Mouse (Mus musculus) cortical plate, adult 2 months (tissue): ENCODE results near the gene Tmed9. TPM values are rescaled to one million over a fixed set of nuclear protein-coding genes. Genes with fewer than 3 reads are reported as not detected.

ENCODE experiments used
- H3K27ac ChIP-seq: fragments of 200-500 bp; 2 replicates; pipeline ENCODE4 v1.5.1; 2012; ENCODE audit warnings: low read length, control low read depth, inconsistent platforms; ENCODE audit not compliant: insufficient read depth
- H3K4me1 ChIP-seq: fragments of 200-500 bp; 2 replicates; pipeline ENCODE4 v1.6.1; 2011; ENCODE audit warnings: low read length; ENCODE audit not compliant: control insufficient read depth, insufficient read depth
- H3K4me3 ChIP-seq: fragments of 200-500 bp; 2 replicates; pipeline ENCODE4 v1.5.1; 2011; ENCODE audit warnings: mild to moderate bottlenecking, low read length, control low read depth; ENCODE audit not compliant: insufficient read depth
- CTCF ChIP-seq: fragments of 200-500 bp; IDR thresholded peaks from 2 replicates; pipeline ENCODE4 v1.5.1; 2011; ENCODE audit warnings: mild to moderate bottlenecking, control low read depth, low read length; ENCODE audit not compliant: insufficient read depth; ENCODE audit errors: extremely low read depth
- POLR2A ChIP-seq: fragments of 200-500 bp; IDR thresholded peaks from 2 replicates; pipeline ENCODE4 v1.6.1; 2011; ENCODE audit warnings: mild to moderate bottlenecking, low read length, control low read depth; ENCODE audit not compliant: insufficient read depth; ENCODE audit errors: extremely low read depth
- polyA plus RNA-seq: library from polyadenylated mRNA; depleted of rRNA; stranded (reverse); fragments of >200 nt; gene quantifications from 2 replicates; pipeline ENCODE4 v1.2.3, GENCODE M21; 2012

The Tmed9 gene
- polyA plus RNA-seq, 1 experiment: 111 TPM

GRCm38 (mm10) chr13:55536194-55537175 is 37.0 kb upstream of the Tmed9 start, which contains the start of gene Ddx41:
Gene Ddx41 (minus strand): TSS chr13:55536658.
- TF ChIP-seq POLR2A (peak; percentile 86), CTCF (peak; percentile 76)
- no peaks in the 10 kb centered on the region for H3K4me1 ChIP-seq
- H3K4me3 ChIP-seq: peak within 1 kb of the TSS; percentile 90
- H3K27ac ChIP-seq: no peak within 1 kb of the TSS

GRCm38 (mm10) chr13:55540933-55541332 is 32.6 kb upstream of the Tmed9 start:
- Histone ChIP-seq H3K4me1 (no peaks in the 10 kb centered on the region), H3K4me3 (no peak overlapping the region), H3K27ac (no peak overlapping the region)
- TF ChIP-seq CTCF (0 out of 2 replicates have a peak, but pooled peaks have one; percentile 4), POLR2A (no peak)

- Histone ChIP-seq H3K27ac (no peak overlapping the region), H3K4me1 (peaks cover 3% of the 10 kb centered on the region), H3K4me3 (no peak overlapping the region)
- no peak for TF ChIP-seq POLR2A
- TF ChIP-seq CTCF: no peak
Measured at GRCm38 (mm10) chr13:55542891-55543290, 30.6 kb upstream of the Tmed9 start.

- no peak for TF ChIP-seq CTCF
- no peak for TF ChIP-seq POLR2A
- Histone ChIP-seq H3K4me1 (peaks cover 4% of the 10 kb centered on the region), H3K27ac (no peak overlapping the region), H3K4me3 (no peak overlapping the region)
Measured at GRCm38 (mm10) chr13:55543447-55543846, 30.1 kb upstream of the Tmed9 start.

- H3K4me1 ChIP-seq: peaks cover 4% of the 10 kb centered on the region
- no peak overlapping the region for H3K27ac ChIP-seq
- no peak for TF ChIP-seq CTCF
- TF ChIP-seq POLR2A: no peak
- no peak overlapping the region for H3K4me3 ChIP-seq
Measured at GRCm38 (mm10) chr13:55544792-55545191, 28.7 kb upstream of the Tmed9 start.

GRCm38 (mm10) chr13:55547916-55548315 is 25.6 kb upstream of the Tmed9 start:
- peaks cover 4% of the 10 kb centered on the region for H3K4me1 ChIP-seq
- H3K27ac ChIP-seq: no peak overlapping the region
- no peak overlapping the region for H3K4me3 ChIP-seq
- TF ChIP-seq POLR2A: no peak
- no peak for TF ChIP-seq CTCF

- Histone ChIP-seq H3K27ac (no peak overlapping the region), H3K4me1 (peaks cover 4% of the 10 kb centered on the region), H3K4me3 (no peak overlapping the region)
- TF ChIP-seq CTCF: no peak
- TF ChIP-seq POLR2A: no peak
Measured at GRCm38 (mm10) chr13:55548426-55548825, 25.1 kb upstream of the Tmed9 start.

- TF ChIP-seq POLR2A (no peak), CTCF (no peak)
- Histone ChIP-seq H3K27ac (no peak overlapping the region), H3K4me3 (no peak overlapping the region), H3K4me1 (peaks cover 4% of the 10 kb centered on the region)
Measured at GRCm38 (mm10) chr13:55549061-55549460, 24.5 kb upstream of the Tmed9 start.

- H3K27ac ChIP-seq: no peak overlapping the region
- no peak for TF ChIP-seq POLR2A
- no peak for TF ChIP-seq CTCF
- H3K4me1 ChIP-seq: no peaks in the 10 kb centered on the region
- H3K4me3 ChIP-seq: no peak overlapping the region
Measured at GRCm38 (mm10) chr13:55555921-55556320, 17.6 kb upstream of the Tmed9 start.

GRCm38 (mm10) chr13:55557499-55557898 is 16.0 kb upstream of the Tmed9 start:
- TF ChIP-seq POLR2A: no peak
- TF ChIP-seq CTCF: no peak
- Histone ChIP-seq H3K27ac (no peak overlapping the region), H3K4me3 (no peak overlapping the region), H3K4me1 (no peaks in the 10 kb centered on the region)

GRCm38 (mm10) chr13:55563266-55563879 is 10.2 kb upstream of the Tmed9 start:
- H3K4me1 ChIP-seq: peaks cover 2% of the 10 kb centered on the region; the same call in 1 of the 2 replicates
- TF ChIP-seq POLR2A (no peak), CTCF (no peak)
- no peak overlapping the region for H3K4me3 ChIP-seq
- no peak overlapping the region for H3K27ac ChIP-seq
